Mouse (Mus musculus) bone marrow, adult 2 months (tissue): ENCODE measurements around the gene Htr3a. TPM values are rescaled to one million over a fixed set of nuclear protein-coding genes. Genes with fewer than 3 reads are reported as not detected.

Experiments used
- H3K27ac ChIP-seq: fragments of 200-500 bp; 2 replicates; pipeline ENCODE4 v1.5.1; 2012; ENCODE audit warnings: low read depth, mild to moderate bottlenecking, control low read depth, inconsistent platforms, low read length; ENCODE audit not compliant: control insufficient read depth, poor library complexity, insufficient read depth
- H3K4me1 ChIP-seq: fragments of 200-500 bp; 2 replicates; pipeline ENCODE4 v1.6.1; 2011; ENCODE audit warnings: low read length; ENCODE audit not compliant: control insufficient read depth, insufficient read depth
- H3K4me3 ChIP-seq: fragments of 200-500 bp; replicated peaks from 2 replicates; pipeline ENCODE3; 2011; ENCODE audit warnings: mild to moderate bottlenecking, low read depth, low read length, control low read depth; ENCODE audit not compliant: control insufficient read depth
- CTCF ChIP-seq: fragments of 200-500 bp; IDR thresholded peaks from 2 replicates; pipeline ENCODE4 v1.5.1; 2011; ENCODE audit warnings: low read length, control low read depth; ENCODE audit not compliant: control insufficient read depth, insufficient read depth
- POLR2A ChIP-seq: fragments of 200-500 bp; IDR thresholded peaks from 2 replicates; pipeline ENCODE4 v1.6.1; 2011; ENCODE audit warnings: low read depth, mild to moderate bottlenecking, control low read depth, low read length, borderline replicate concordance; ENCODE audit not compliant: control insufficient read depth
- WGBS: fragments of 180-500 bp; shearing (Covaris S2); methylation state at CpG from one replicate; pipeline ENCODE4 v1.1.7; 2018; 5-methylcytosine and 5-hydroxymethylcytosine counted together
- polyA plus RNA-seq: library from polyadenylated mRNA; stranded (reverse); fragments of >200 nt; gene quantifications from 2 replicates; pipeline ENCODE4 v1.2.4, GENCODE M21; 2011; ENCODE audit warnings: low replicate concordance; ENCODE audit not compliant: missing spikeins, insufficient read depth, insufficient read length

Gene Htr3a
- polyA plus RNA-seq, 1 experiment = not detected

GRCm38 (mm10) chr9:48861481-48861880, 49.4 kb downstream of the Htr3a start:
- WGBS = 87% methylated on average over 10 of the region's 10 CpGs
- Histone ChIP-seq H3K4me3 (no peak overlapping the region), H3K27ac (no peak overlapping the region), H3K4me1 (no peaks in the 10 kb centered on the region)
- TF ChIP-seq CTCF (no peak), POLR2A (no peak)

- no peak overlapping the region for H3K4me3 ChIP-seq
- H3K27ac ChIP-seq = no peak overlapping the region
- TF ChIP-seq POLR2A = no peak
- TF ChIP-seq CTCF = peak; percentile 89
- WGBS = 5% methylated on average over 6 of the region's 6 CpGs
- H3K4me1 ChIP-seq = no peaks in the 10 kb centered on the region
These were observed 50.4 kb downstream of the Htr3a start for GRCm38 (mm10) chr9:48860526-48860845.

DNA sequence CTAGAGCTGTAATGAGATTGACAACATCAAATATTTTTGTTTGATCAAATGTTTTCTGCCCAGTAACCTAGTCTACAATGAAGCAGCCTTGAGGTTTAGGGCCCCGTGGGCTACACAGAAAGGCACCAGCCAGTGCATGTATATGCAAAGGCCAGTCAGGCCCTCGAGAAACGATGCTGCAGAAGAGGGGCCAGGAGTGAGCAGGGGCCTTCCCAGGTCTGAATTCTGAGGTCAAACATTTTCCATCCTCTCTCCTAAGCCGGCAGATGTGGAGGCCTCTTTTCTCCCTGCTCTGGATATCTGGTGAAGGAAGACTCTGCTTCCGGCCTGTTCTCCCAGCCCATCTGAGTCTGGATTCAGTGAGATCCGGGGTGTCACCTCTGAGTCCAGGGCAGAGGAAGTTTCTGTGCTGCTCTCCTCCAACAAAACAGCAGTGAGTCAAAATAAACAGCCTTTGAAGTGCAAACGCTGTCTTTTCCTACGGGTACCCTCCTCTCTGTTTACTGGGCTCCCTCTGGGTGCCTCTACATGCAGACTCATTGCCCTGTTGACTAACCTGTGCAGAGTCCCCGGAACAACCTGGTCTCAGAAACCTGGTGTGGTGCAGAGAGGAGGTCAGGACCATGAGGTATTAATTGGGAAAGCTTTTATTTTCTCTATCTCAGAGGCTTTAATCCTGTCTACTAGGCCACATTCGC, 50.9 kb downstream of the Htr3a start:
- 63% methylated on average over 10 of the region's 10 CpGs for WGBS
- no peak for TF ChIP-seq POLR2A
- no peak for TF ChIP-seq CTCF
- no peak overlapping the region for H3K4me3 ChIP-seq
- H3K27ac ChIP-seq = no peak overlapping the region
- H3K4me1 ChIP-seq = no peaks in the 10 kb centered on the region

DNA sequence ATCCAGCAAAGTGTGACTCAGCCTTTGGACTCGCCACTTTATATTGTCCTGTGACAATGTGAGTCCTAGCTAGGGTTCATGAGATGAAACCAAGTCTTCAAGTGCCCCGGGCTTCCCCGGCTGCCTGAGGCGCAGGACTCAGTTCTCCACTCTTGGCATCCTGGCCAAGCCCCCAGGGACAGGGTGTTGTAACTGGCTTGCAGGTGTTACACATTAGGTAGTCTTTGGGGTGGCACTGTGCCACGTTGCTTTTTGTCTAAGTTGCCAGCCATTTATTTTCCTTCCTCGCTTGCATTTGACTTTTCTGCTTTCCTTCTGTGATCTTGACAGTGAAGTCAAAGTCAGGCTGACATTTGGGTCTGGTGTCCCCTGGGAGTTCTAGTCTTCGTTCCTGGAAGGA, 53.0 kb downstream of the Htr3a start:
- 73% methylated on average over 7 of the region's 7 CpGs for WGBS
- Histone ChIP-seq H3K27ac (no peak overlapping the region), H3K4me1 (no peaks in the 10 kb centered on the region; the same call in 1 of the 2 replicates), H3K4me3 (no peak overlapping the region)
- TF ChIP-seq CTCF = no peak
- no peak for TF ChIP-seq POLR2A

- no peak overlapping the region for H3K4me3 ChIP-seq
- TF ChIP-seq POLR2A (no peak), CTCF (0 out of 2 replicates have a peak, but pooled peaks have one; percentile 11)
- no peak overlapping the region for H3K27ac ChIP-seq
- no peaks in the 10 kb centered on the region; the same call in 1 of the 2 replicates for H3K4me1 ChIP-seq
- 78% methylated on average over 4 of the region's 4 CpGs for WGBS
These were observed 54.7 kb downstream of the Htr3a start for GRCm38 (mm10) chr9:48856240-48856639.

DNA sequence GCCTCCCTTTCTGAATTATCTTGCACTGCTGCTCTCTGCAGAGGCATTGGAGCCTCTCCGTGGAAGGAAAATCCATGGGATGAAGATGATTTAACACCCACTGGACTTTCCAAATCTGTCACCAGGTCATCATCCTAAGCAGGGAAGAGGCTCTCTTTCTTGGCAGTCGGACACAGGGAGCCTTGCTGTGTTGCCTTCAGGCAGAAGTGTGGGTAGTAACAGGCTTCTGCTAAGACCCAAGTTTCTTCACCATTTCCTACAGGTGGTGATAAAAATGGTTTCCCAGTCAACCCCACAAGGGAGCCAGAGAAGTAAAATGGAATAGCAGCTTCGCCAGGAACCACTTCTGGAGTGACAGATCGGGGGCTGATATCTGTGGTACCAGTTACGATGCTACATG, 61.4 kb downstream of the Htr3a start:
- Histone ChIP-seq H3K4me1 (no peaks in the 10 kb centered on the region; the same call in 1 of the 2 replicates), H3K4me3 (no peak overlapping the region), H3K27ac (no peak overlapping the region)
- TF ChIP-seq POLR2A (no peak), CTCF (no peak)
- 80% methylated on average over 5 of the region's 5 CpGs for WGBS

Other genes starting within 250 kb of the Htr3a start
- 4.2 and 7.5 TPM in 2 replicates for gene Zbtb16, start 74.9 kb downstream of the Htr3a start, polyA plus RNA-seq
- gene Htr3b, start 53.9 kb upstream of the Htr3a start, polyA plus RNA-seq = not detected in 2 replicates
- 5.4 and 26.7 TPM in 2 replicates for gene Usp28, start 74.3 kb upstream of the Htr3a start, polyA plus RNA-seq
- gene Zw10, start 144.5 kb upstream of the Htr3a start, polyA plus RNA-seq = 22.2 and 32.1 TPM in 2 replicates
- not detected in 2 replicates for gene Tmprss5, start 170.2 kb upstream of the Htr3a start, polyA plus RNA-seq